In the genomic region with DNA sequence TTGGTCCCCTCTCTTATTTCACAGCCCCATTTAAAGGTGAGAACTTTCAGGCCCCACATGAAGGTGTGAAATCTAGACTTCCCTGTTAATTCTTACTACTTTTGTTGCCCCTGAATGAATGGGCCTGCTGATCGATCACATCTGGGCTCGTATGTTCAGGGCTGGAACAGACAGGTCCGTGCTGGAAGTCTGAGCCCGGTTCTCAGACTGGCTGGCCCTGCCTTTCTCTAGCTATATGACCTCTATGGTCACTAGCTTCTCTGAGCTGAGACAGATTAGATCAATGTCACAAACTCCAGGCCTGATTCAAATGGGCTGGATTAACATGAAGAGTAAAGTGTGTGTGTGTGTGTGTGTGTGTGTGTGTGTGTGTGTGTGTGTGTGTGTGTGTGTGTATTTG, we compare ENCODE assay signal across 20 mouse cellular contexts. TPM values are rescaled to one million over a fixed set of nuclear protein-coding genes. Genes with fewer than 3 reads are reported as not detected.
A peak's percentile ranks its signal among the peaks of the same experiment; 100 is the strongest.
DNase-seq lines count a peak whose midpoint lies in the region; ATAC-seq lines count a peak whose summit lies in the region.
"Had no signal": no experiment of that assay in that cellular context is flagged by ENCODE, and none has a peak within 500 bp of the region (broad histone marks: within the 10 kb centered on the region; RNA-seq: fewer than 3 reads in every experiment).

No protein-coding gene starts in this region.

- H3K4me3 ChIP-seq in forebrain, embryonic 12.5 days (replicated peaks), result no peak overlapping the region
- no peak overlapping the region for H3K4me3 ChIP-seq in forebrain, embryonic 13.5 days
- H3K4me3 ChIP-seq in kidney, embryonic 14.5 days (ENCODE audit: low read length), result no peak overlapping the region
- H3K4me3 ChIP-seq in neural tube, embryonic 13.5 days, result no peak overlapping the region
- H3K4me3 ChIP-seq: gastrocnemius, adult 2 months; heart, embryonic 12.5 days; stomach, embryonic 15.5 days had no signal

- peak; percentile 38 for DNase-seq in kidney, postnatal 14 days
- DNase-seq in neural tube, embryonic 10.5 days (ENCODE audit: extremely low spot score, low spot score), result no peak
- DNase-seq: cerebellum, adult 2 months; cerebellum, postnatal 36 days; gastrocnemius, adult 2 months; heart, postnatal 14 days; liver, postnatal 0 days; lung, postnatal 10 days; thymus, adult 2 months had no signal

- H3K4me2 ChIP-seq in forebrain, embryonic 12.5 days, result no peak overlapping the region
- H3K4me2 ChIP-seq in forebrain, embryonic 13.5 days, result no peak overlapping the region
- H3K4me2 ChIP-seq in kidney, embryonic 14.5 days (replicated peaks; ENCODE audit: low read depth, low read length), result no peak overlapping the region
- H3K4me2 ChIP-seq in neural tube, embryonic 13.5 days, result no peak overlapping the region
- H3K4me2 ChIP-seq: heart, embryonic 12.5 days; stomach, embryonic 15.5 days had no signal

- no peaks in the 10 kb centered on the region for H3K36me3 ChIP-seq in forebrain, embryonic 12.5 days (replicated peaks)
- H3K36me3 ChIP-seq in forebrain, embryonic 13.5 days (ENCODE audit: poor library complexity, severe bottlenecking), result no peaks in the 10 kb centered on the region
- H3K36me3 ChIP-seq in kidney, embryonic 14.5 days (ENCODE audit: control insufficient read depth, insufficient read depth, low read length), result no peaks in the 10 kb centered on the region
- H3K36me3 ChIP-seq in neural tube, embryonic 13.5 days, result no peaks in the 10 kb centered on the region
- H3K36me3 ChIP-seq: heart, embryonic 12.5 days; stomach, embryonic 15.5 days had no signal

- no peak overlapping the region for H3K9ac ChIP-seq in forebrain, embryonic 12.5 days
- H3K9ac ChIP-seq in forebrain, embryonic 13.5 days, result no peak overlapping the region
- H3K9ac ChIP-seq in kidney, embryonic 14.5 days (ENCODE audit: low read depth, low read length), result no peak overlapping the region
- no peak overlapping the region for H3K9ac ChIP-seq in neural tube, embryonic 13.5 days
- H3K9ac ChIP-seq: heart, embryonic 12.5 days; liver, postnatal 0 days; stomach, embryonic 15.5 days had no signal

- H3K27ac ChIP-seq in forebrain, embryonic 12.5 days, result 0 out of 2 replicates have a peak overlapping the region, but pooled peaks have one; percentile 25
- no peak overlapping the region for H3K27ac ChIP-seq in forebrain, embryonic 13.5 days
- no peak overlapping the region for H3K27ac ChIP-seq in kidney, embryonic 14.5 days (ENCODE audit: low read depth, low read length)
- H3K27ac ChIP-seq in neural tube, embryonic 13.5 days (replicated peaks), result peak overlapping the region; percentile 42; the same call in 1 of the 2 replicates
- H3K27ac ChIP-seq: gastrocnemius, adult 2 months; stomach, embryonic 15.5 days had no signal

- H3K27me3 ChIP-seq in forebrain, embryonic 12.5 days, result no peaks in the 10 kb centered on the region; the same call in 1 of the 2 replicates
- H3K27me3 ChIP-seq in forebrain, embryonic 13.5 days, result no peaks in the 10 kb centered on the region
- H3K27me3 ChIP-seq in kidney, embryonic 14.5 days (ENCODE audit: control insufficient read depth, insufficient read depth, low read length), result no peaks in the 10 kb centered on the region
- H3K27me3 ChIP-seq in neural tube, embryonic 13.5 days, result no peaks in the 10 kb centered on the region
- H3K27me3 ChIP-seq: heart, embryonic 12.5 days; stomach, embryonic 15.5 days had no signal

- no peaks in the 10 kb centered on the region for H3K9me3 ChIP-seq in forebrain, embryonic 12.5 days
- no peaks in the 10 kb centered on the region for H3K9me3 ChIP-seq in forebrain, embryonic 13.5 days (replicated peaks)
- no peaks in the 10 kb centered on the region for H3K9me3 ChIP-seq in kidney, embryonic 14.5 days (ENCODE audit: control insufficient read depth, low read length)
- H3K9me3 ChIP-seq in neural tube, embryonic 13.5 days, result no peaks in the 10 kb centered on the region
- H3K9me3 ChIP-seq: heart, embryonic 12.5 days; stomach, embryonic 15.5 days had no signal

- ATAC-seq in forebrain, embryonic 12.5 days (ENCODE audit: low FRiP score), result no peak
- ATAC-seq in forebrain, embryonic 13.5 days, result no peak
- ATAC-seq in kidney, embryonic 14.5 days (ENCODE audit: low FRiP score, low TSS enrichment), result no peak
- ATAC-seq in neural tube, embryonic 13.5 days (ENCODE audit: low read depth), result no peak
- no peak for ATAC-seq in activated CD4-positive, CD25-positive, alpha-beta regulatory T cell, adult 4 months
- ATAC-seq: inflammation-experienced regulatory T-cells, adult 6 months; liver, postnatal 0 days had no signal

- peaks cover 58% of the 10 kb centered on the region for H3K4me1 ChIP-seq in forebrain, embryonic 12.5 days
- H3K4me1 ChIP-seq in forebrain, embryonic 13.5 days, result peaks cover 60% of the 10 kb centered on the region
- peaks cover 22% of the 10 kb centered on the region for H3K4me1 ChIP-seq in kidney, embryonic 14.5 days (ENCODE audit: control insufficient read depth, insufficient read depth, low read length)
- peaks cover 79% of the 10 kb centered on the region for H3K4me1 ChIP-seq in neural tube, embryonic 13.5 days (replicated peaks)

- WGBS in forebrain, embryonic 12.5 days, result 45% methylated on average over 4 of the region's 4 CpGs
- WGBS in forebrain, embryonic 13.5 days, result 51% methylated on average over 4 of the region's 4 CpGs
- 35% methylated on average over 4 of the region's 4 CpGs for WGBS in kidney, embryonic 14.5 days
- 19% methylated on average over 4 of the region's 4 CpGs for WGBS in neural tube, embryonic 13.5 days

RNA-seq across cellular contexts. Expression of a gene that starts 14.9 kb away (rescaled TPM):
- polyA plus RNA-seq in forebrain, embryonic 12.5 days (2016; fragmentation: Nextera tagmentation; extraction: Ambion mirVana), result 0.38 and 0.42 TPM in 2 replicates
- 0.32 and 0.39 TPM in 2 replicates for polyA plus RNA-seq in forebrain, embryonic 13.5 days (2015; fragmentation: Nextera tagmentation; extraction: Ambion mirVana)
- polyA plus RNA-seq in kidney, embryonic 14.5 days (2014; fragmentation: Nextera tagmentation; extraction: Ambion mirVana), result 3.0 and 3.1 TPM in 2 replicates
- 3.1 and 4.1 TPM in 2 replicates for polyA plus RNA-seq in neural tube, embryonic 13.5 days (2015; fragmentation: Nextera tagmentation; extraction: Ambion mirVana)
- not detected for polyA plus RNA-seq in activated CD4-positive, CD25-positive, alpha-beta regulatory T cell, adult 4 months (2017; shearing (Covaris generic))
- polyA plus RNA-seq: embryonic facial prominence, embryonic 14.5 days; gonadal fat pad, adult 2 months; heart, embryonic 12.5 days; inflammation-experienced regulatory T-cells, adult 6 months; liver, adult 2 months; liver, postnatal 0 days; stomach, embryonic 15.5 days; thymus, adult 2 months had no signal

Comparison
In these comparisons a context has a peak if more than half of its experiments do, and no peak if none do; other contexts are left out.
1. H3K27ac ChIP-seq: peak in forebrain, embryonic 12.5 days (single experiment) and neural tube, embryonic 13.5 days (single experiment); none in forebrain, embryonic 13.5 days (single experiment) and kidney, embryonic 14.5 days (single experiment).